Mouse (Mus musculus) MEL (cell line): ENCODE measurements around the gene Gm826. TPM values are rescaled to one million over a fixed set of nuclear protein-coding genes. Genes with fewer than 3 reads are reported as not detected.

Experiments
- DNase-seq: peaks from one replicate; pipeline ENCODE4 v3.0.0; 2011; ENCODE audit warnings: low read depth, low spot score
- H3K27ac ChIP-seq: 2 replicates; pipeline ENCODE4 v1.5.1; 2012; ENCODE audit warnings: low read depth, mild to moderate bottlenecking, control low read depth, low read length, moderate library complexity; ENCODE audit not compliant: control insufficient read depth
- H3K27me3 ChIP-seq, 2 experiments: fragments of 150-350 bp in 1 of 2; sonication (generic) in 1 of 2; 2 replicates each; pipeline ENCODE4 v1.6.1; 2012; ENCODE audit warnings: low read length in 2 of 2, mild to moderate bottlenecking in 2 of 2, improper control_type of control experiment in 1 of 2, moderate library complexity in 1 of 2; ENCODE audit not compliant: insufficient read depth in 2 of 2, control insufficient read depth in 1 of 2
- H3K36me3 ChIP-seq, 2 experiments: 2 replicates each; pipeline ENCODE4 v1.6.1; 2012 to 2014; ENCODE audit warnings: low read length in 2 of 2, improper control_type of control experiment in 1 of 2, inconsistent platforms in 1 of 2, mild to moderate bottlenecking in 1 of 2; ENCODE audit not compliant: insufficient read depth in 2 of 2, control insufficient read depth in 1 of 2
- H3K4me1 ChIP-seq, 2 experiments: fragments of 150-350 bp in 1 of 2; sonication (generic) in 1 of 2; 2 replicates each; pipeline ENCODE4 v1.6.1; 2012; ENCODE audit warnings: low read length in 2 of 2, improper control_type of control experiment in 1 of 2, mild to moderate bottlenecking in 1 of 2; ENCODE audit not compliant: insufficient read depth in 2 of 2, control insufficient read depth in 1 of 2
- H3K4me3 ChIP-seq, 2 experiments: fragments of 150-350 bp in 1 of 2; sonication (generic) in 1 of 2; 2 replicates each; pipeline ENCODE4 v1.5.1; 2012; ENCODE audit warnings: low read depth in 2 of 2, low read length in 2 of 2, mild to moderate bottlenecking in 2 of 2, moderate library complexity in 2 of 2, control low read depth in 1 of 2, improper control_type of control experiment in 1 of 2; ENCODE audit not compliant: control insufficient read depth in 1 of 2, insufficient read depth in 1 of 2
- H3K79me2 ChIP-seq: 2 replicates; pipeline ENCODE4 v1.6.1; 2012; ENCODE audit warnings: mild to moderate bottlenecking, low read length, moderate library complexity; ENCODE audit not compliant: control insufficient read depth, poor library complexity, insufficient read depth
- H3K9ac ChIP-seq: 2 replicates; pipeline ENCODE4 v1.6.1; 2012; ENCODE audit warnings: low read depth, mild to moderate bottlenecking, control low read depth, low read length, moderate library complexity; ENCODE audit not compliant: control insufficient read depth, poor library complexity, severe bottlenecking
- H3K9me3 ChIP-seq: fragments of 150-350 bp; sonication (generic); replicated peaks from 2 replicates; pipeline ENCODE4 v1.6.1; 2012; ENCODE audit warnings: mild to moderate bottlenecking, low read length, improper control_type of control experiment, moderate library complexity; ENCODE audit not compliant: insufficient read depth
- CHD1 ChIP-seq: IDR thresholded peaks from 2 replicates; pipeline ENCODE4 v1.6.1; 2012; ENCODE audit warnings: low read depth, mild to moderate bottlenecking, inconsistent platforms, low read length, improper control_type of control experiment
- CHD2 ChIP-seq: IDR thresholded peaks from 2 replicates; pipeline ENCODE4 v1.6.1; 2011; ENCODE audit warnings: low read length, improper control_type of control experiment
- CTCF ChIP-seq, 3 experiments: IDR thresholded peaks in 2 of 3; conservative IDR thresholded peaks in 1 of 3; 2 replicates each; pipeline ENCODE4 v1.5.1; 2011 to 2012; ENCODE audit warnings: low read length in 3 of 3, low read depth in 2 of 3, mild to moderate bottlenecking in 2 of 3, improper control_type of control experiment in 1 of 3, inconsistent platforms in 1 of 3, mixed read lengths in 1 of 3, moderate library complexity in 1 of 3; ENCODE audit not compliant: control insufficient read depth in 1 of 3, insufficient read depth in 1 of 3, poor library complexity in 1 of 3, severe bottlenecking in 1 of 3
- E2F4 ChIP-seq: IDR thresholded peaks from 2 replicates; pipeline ENCODE4 v1.6.1; 2011; ENCODE audit warnings: low read depth, low read length, improper control_type of control experiment, borderline replicate concordance
- ELF1 ChIP-seq: IDR thresholded peaks from 2 replicates; pipeline ENCODE4 v1.6.1; 2014; ENCODE audit warnings: low read depth, mild to moderate bottlenecking, inconsistent platforms, low read length, improper control_type of control experiment, moderate library complexity
- ETS1 ChIP-seq: IDR thresholded peaks from 2 replicates; pipeline ENCODE4 v1.6.1; 2012; ENCODE audit warnings: low read depth, mild to moderate bottlenecking, inconsistent platforms, low read length, improper control_type of control experiment, moderate library complexity
- HCFC1 ChIP-seq: IDR thresholded peaks from 2 replicates; pipeline ENCODE4 v1.6.1; 2012; ENCODE audit warnings: low read depth, mild to moderate bottlenecking, inconsistent platforms, low read length, improper control_type of control experiment, moderate library complexity
- MAX ChIP-seq: IDR thresholded peaks from 2 replicates; pipeline ENCODE4 v1.6.1; 2011; ENCODE audit warnings: low read length, improper control_type of control experiment
- MAZ ChIP-seq: IDR thresholded peaks from 2 replicates; pipeline ENCODE4 v1.6.1; 2012; ENCODE audit warnings: low read depth, mild to moderate bottlenecking, inconsistent platforms, low read length, improper control_type of control experiment
- MEF2A ChIP-seq: IDR thresholded peaks from 2 replicates; pipeline ENCODE4 v1.6.1; 2014; ENCODE audit warnings: low read depth, mild to moderate bottlenecking, inconsistent platforms, low read length, improper control_type of control experiment; ENCODE audit not compliant: poor library complexity, insufficient replicate concordance, severe bottlenecking; ENCODE audit errors: extremely low read depth
- MYB ChIP-seq: IDR thresholded peaks from 2 replicates; pipeline ENCODE4 v1.6.1; 2011; ENCODE audit warnings: mild to moderate bottlenecking, low read depth, low read length, improper control_type of control experiment
- NELFE ChIP-seq: IDR thresholded peaks from 2 replicates; pipeline ENCODE4 v1.6.1; 2011; ENCODE audit warnings: low read depth, low read length, improper control_type of control experiment
- NRF1 ChIP-seq: IDR thresholded peaks from 2 replicates; pipeline ENCODE4 v1.6.1; 2014; ENCODE audit warnings: low read depth, mild to moderate bottlenecking, inconsistent platforms, low read length, improper control_type of control experiment, moderate library complexity; ENCODE audit not compliant: poor library complexity, insufficient read depth, severe bottlenecking
- POLR2A ChIP-seq, 2 experiments: IDR thresholded peaks; 2 replicates each; pipeline ENCODE4 v1.6.1; 2011 to 2012; ENCODE audit warnings: low read length in 2 of 2, mild to moderate bottlenecking in 2 of 2, control low read depth in 1 of 2, improper control_type of control experiment in 1 of 2, low read depth in 1 of 2, moderate library complexity in 1 of 2; ENCODE audit not compliant: control insufficient read depth in 1 of 2, insufficient read depth in 1 of 2, poor library complexity in 1 of 2
- POLR2AphosphoS2 ChIP-seq: IDR thresholded peaks from 2 replicates; pipeline ENCODE4 v1.6.1; 2011; ENCODE audit warnings: low read length, improper control_type of control experiment
- POLR2AphosphoS5 ChIP-seq: IDR thresholded peaks from 2 replicates; pipeline ENCODE4 v1.6.1; 2012; ENCODE audit warnings: low read depth, borderline replicate concordance, mild to moderate bottlenecking, inconsistent platforms, low read length, moderate library complexity, mixed read lengths
- RAD21 ChIP-seq: IDR thresholded peaks from 2 replicates; pipeline ENCODE4 v1.6.1; 2011; ENCODE audit warnings: mild to moderate bottlenecking, low read depth, low read length, improper control_type of control experiment
- SMC3 ChIP-seq: IDR thresholded peaks from 2 replicates; pipeline ENCODE4 v1.6.1; 2011; ENCODE audit warnings: low read depth, low read length, improper control_type of control experiment
- TCF12 ChIP-seq: IDR thresholded peaks from 2 replicates; pipeline ENCODE4 v1.6.1; 2014; ENCODE audit warnings: low read depth, mild to moderate bottlenecking, inconsistent platforms, low read length, improper control_type of control experiment, moderate library complexity
- USF1 ChIP-seq: IDR thresholded peaks from 2 replicates; pipeline ENCODE4 v1.6.1; 2014; ENCODE audit warnings: low read depth, mild to moderate bottlenecking, inconsistent platforms, low read length, improper control_type of control experiment, moderate library complexity
- USF2 ChIP-seq, 2 experiments: IDR thresholded peaks; 2 replicates each; pipeline ENCODE4 v1.6.1; 2011 to 2012; ENCODE audit warnings: improper control_type of control experiment in 2 of 2, low read length in 2 of 2, borderline replicate concordance in 1 of 2, inconsistent platforms in 1 of 2, low read depth in 1 of 2, mild to moderate bottlenecking in 1 of 2; ENCODE audit not compliant: insufficient read depth in 1 of 2
- ZC3H11A ChIP-seq: IDR thresholded peaks from 2 replicates; pipeline ENCODE4 v1.6.1; 2012; ENCODE audit warnings: low read depth, mild to moderate bottlenecking, inconsistent platforms, low read length, improper control_type of control experiment
- ZNF384 ChIP-seq: IDR thresholded peaks from 2 replicates; pipeline ENCODE4 v1.6.1; 2012; ENCODE audit warnings: low read depth, mild to moderate bottlenecking, inconsistent platforms, low read length, improper control_type of control experiment
- polyA plus RNA-seq, 2 experiments: library from polyadenylated mRNA; stranded (reverse) in 1 of 2; unstranded in 1 of 2; fragments of >175 nt in 1 of 2; fragments of >200 nt in 1 of 2; gene quantifications; 2 replicates each; pipeline versions ENCODE4 v1.2.1 to v1.2.4; 2012; ENCODE audit warnings: low replicate concordance in 2 of 2, low read depth in 1 of 2; ENCODE audit not compliant: insufficient read length in 2 of 2, insufficient read depth in 1 of 2, missing spikeins in 1 of 2
- total RNA-seq: library from RNA; depleted of rRNA; stranded (reverse); fragments of 300-350 nt; gene quantifications from 2 replicates; pipeline ENCODE4 v1.2.3, GENCODE M21; 2012

The Gm826 gene
- total and polyA plus RNA-seq, 3 experiments: not detected

DNA sequence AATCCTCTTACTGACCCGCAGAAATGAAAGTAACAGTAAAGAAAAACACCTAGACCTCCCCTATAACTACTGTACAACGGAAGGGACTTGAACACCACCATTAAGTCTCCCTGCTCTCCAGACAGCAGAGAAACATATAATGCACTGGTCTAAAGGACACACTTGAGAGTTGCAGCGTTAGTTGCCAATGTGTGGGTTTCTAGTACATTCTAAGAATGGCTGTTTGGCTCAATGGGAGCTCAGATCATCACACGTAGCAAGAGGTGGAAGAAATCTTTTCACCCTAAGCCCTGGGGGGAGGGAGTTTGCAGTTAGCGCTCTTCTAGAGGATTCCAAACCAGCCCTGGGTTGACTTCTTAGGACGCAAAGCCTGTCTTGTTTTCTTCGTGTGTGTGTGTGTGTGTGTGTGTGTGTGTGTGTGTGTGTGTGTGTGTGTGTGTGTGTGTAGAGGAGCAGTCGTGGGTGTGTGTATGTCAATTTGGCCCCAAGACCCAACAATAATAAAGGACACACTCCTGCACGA is 30.2 kb upstream of the Gm826 start:
- H3K4me3 ChIP-seq: no peak overlapping the region
- no peaks in the 10 kb centered on the region for H3K27me3 ChIP-seq
- H3K27ac ChIP-seq: no peak overlapping the region
- H3K9me3 ChIP-seq: no peaks in the 10 kb centered on the region
- DNase-seq: no peak
- H3K4me1 ChIP-seq: no peaks in the 10 kb centered on the region
- TF ChIP-seq ZC3H11A (no peak), TCF12 (no peak), POLR2AphosphoS5 (no peak), HCFC1 (no peak)
- no peaks in the 10 kb centered on the region for H3K79me2 ChIP-seq
- H3K9ac ChIP-seq: no peak overlapping the region
- no peaks in the 10 kb centered on the region for H3K36me3 ChIP-seq

DNA sequence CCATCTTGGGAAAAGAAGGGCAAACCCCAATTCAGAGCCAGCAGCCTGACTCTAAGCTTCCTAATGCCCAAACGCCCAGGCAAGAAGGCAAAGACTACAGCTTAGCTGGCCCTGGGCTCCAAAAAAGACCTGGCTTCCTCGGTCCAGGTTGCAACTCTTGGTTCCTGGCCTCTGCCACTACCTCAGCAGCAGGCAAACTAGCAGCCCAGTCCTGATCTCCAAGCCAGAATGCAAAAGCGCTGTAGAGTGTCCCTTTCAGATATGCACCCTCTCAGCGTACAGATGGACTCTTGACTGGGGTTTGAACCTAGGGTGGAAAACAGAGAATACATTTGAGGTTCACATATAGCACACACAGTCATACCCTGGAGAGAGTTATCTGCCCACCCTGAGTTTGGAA is 29.2 kb upstream of the Gm826 start:
- Histone ChIP-seq H3K4me1 (no peaks in the 10 kb centered on the region), H3K9ac (no peak overlapping the region), H3K36me3 (no peaks in the 10 kb centered on the region), H3K27ac (no peak overlapping the region), H3K27me3 (no peaks in the 10 kb centered on the region), H3K79me2 (no peaks in the 10 kb centered on the region), H3K9me3 (no peaks in the 10 kb centered on the region), H3K4me3 (no peak overlapping the region)
- DNase-seq: no peak
- TF ChIP-seq POLR2A (IDR thresholded peaks at IDR 0.05; ENCODE audit: control insufficient read depth in 1 of 2, insufficient read depth in 1 of 2, low read depth in 1 of 2, low read length in 2 of 2, poor library complexity in 1 of 2) (no peak), NELFE (no peak), USF1 (no peak), MYB (no peak), CHD2 (no peak), E2F4 (no peak), ZC3H11A (no peak), MAX (no peak), POLR2AphosphoS5 (no peak), ELF1 (no peak), ZNF384 (no peak)

DNA sequence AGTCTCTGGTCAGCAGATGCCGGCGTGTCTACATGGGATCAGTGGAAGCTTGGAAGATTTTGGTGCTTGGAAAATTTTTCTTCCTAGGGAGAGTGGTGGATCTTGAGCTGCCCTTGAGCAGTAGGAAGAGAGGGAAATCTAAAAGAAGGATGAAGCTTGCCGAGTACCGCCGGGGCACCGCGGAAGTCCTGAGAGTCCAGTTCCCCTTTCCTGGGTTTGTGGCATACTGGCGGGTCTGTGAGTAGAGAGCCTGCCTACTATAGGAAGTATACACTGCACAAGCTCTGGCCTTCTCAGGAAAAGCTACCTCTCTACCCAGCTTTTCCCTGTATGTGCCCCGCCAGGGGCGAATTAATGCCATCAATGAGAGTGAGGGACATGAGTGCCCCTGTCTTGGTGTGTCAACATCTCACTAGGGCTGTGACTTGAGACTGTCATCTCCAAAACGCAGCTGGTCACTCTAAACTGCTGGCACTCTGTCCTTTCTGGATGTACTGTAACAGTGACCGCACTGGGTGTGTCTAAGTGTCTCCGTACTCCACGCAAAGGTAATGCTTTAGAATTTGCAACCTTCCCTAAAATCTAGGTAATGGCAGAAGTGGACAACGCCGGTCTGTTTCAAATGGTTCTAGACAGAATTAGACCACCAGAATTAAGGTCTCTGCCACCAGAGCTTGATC is 27.6 kb upstream of the Gm826 start:
- Histone ChIP-seq H3K27me3 (no peaks in the 10 kb centered on the region), H3K4me3 (no peak overlapping the region), H3K9ac (no peak overlapping the region), H3K27ac (no peak overlapping the region), H3K36me3 (no peaks in the 10 kb centered on the region), H3K79me2 (no peaks in the 10 kb centered on the region), H3K4me1 (no peaks in the 10 kb centered on the region), H3K9me3 (no peaks in the 10 kb centered on the region)
- DNase-seq: no peak
- TF ChIP-seq NRF1 (no peak), ELF1 (no peak), ETS1 (no peak), USF2 (IDR thresholded peaks at IDR 0.05; ENCODE audit: borderline replicate concordance in 1 of 2, insufficient read depth in 1 of 2, low read depth in 1 of 2, low read length in 2 of 2) (no peak), CTCF (IDR thresholded peaks at IDR 0.05 in 2 of 3, conservative IDR thresholded peaks at IDR 0.05 in 1 of 3; ENCODE audit: control insufficient read depth in 1 of 3, insufficient read depth in 1 of 3, low read depth in 2 of 3, low read length in 3 of 3, poor library complexity in 1 of 3, severe bottlenecking in 1 of 3) (no peak), SMC3 (no peak), MAX (no peak), POLR2AphosphoS2 (no peak), CHD2 (no peak), MAZ (no peak), MYB (no peak), RAD21 (no peak), USF1 (no peak), CHD1 (no peak), MEF2A (no peak)
